Mouse (Mus musculus) liver, embryonic 14.5 days (tissue): ENCODE results near the gene Ipo13.

Experiments used
- CTCF ChIP-seq: IDR thresholded peaks from 2 replicates; pipeline ENCODE4 v1.5.1; 2016; ENCODE audit warnings: antibody characterized with exemption, low read depth, control low read depth
- EP300 ChIP-seq: IDR thresholded peaks from 2 replicates; pipeline ENCODE4 v1.6.1; 2016; ENCODE audit warnings: antibody characterized with exemption, low read depth

GRCm38 (mm10) chr4:117918261-117918660 lies 3.5 kb upstream of the Ipo13 start:
- TF ChIP-seq CTCF (no peak), EP300 (no peak)
